Mouse (Mus musculus): ENCODE data around the gene Lhx3.
A peak's percentile ranks its signal among the peaks of the same experiment; 100 is the strongest.

Gene Lhx3

DNA sequence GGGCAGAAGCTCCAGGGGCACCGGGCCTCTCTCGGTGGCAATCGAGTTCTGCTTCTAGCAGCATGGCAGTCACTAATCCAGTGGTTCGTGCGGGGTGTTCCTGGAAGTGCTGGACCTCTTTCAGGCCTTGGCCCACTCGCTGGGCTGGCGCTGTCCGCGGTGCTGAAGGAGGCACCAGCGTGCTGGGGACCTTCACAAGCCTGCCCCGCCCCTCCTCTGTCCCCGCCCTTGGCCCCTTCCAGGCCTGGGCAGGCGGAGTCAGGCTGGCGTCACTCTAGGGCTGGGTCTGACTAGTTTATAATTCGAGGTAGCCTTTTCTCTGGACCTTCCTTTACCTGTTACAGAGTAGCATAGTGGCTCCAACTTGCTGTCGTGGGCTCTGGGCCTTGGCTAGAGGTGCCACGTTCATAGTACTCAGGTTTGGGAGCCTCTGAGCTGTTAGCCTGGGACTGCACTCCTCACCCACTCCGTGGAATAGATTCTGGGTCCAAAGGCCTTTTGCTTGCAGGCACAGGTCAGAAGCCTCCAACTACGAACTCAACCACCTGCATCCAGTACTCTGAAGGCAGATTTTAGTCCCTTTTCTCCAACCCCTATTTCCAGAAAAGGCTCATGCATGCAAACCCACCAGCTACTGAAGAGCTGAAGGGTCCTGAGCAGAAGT lies at the start of gene Lhx3:
Lhx3 (minus strand) TSS at position 164 of the 664 bp plus-strand sequence.
- DNase-seq (ENCODE audit: low read depth, low spot score) = peak; percentile 36

DNA sequence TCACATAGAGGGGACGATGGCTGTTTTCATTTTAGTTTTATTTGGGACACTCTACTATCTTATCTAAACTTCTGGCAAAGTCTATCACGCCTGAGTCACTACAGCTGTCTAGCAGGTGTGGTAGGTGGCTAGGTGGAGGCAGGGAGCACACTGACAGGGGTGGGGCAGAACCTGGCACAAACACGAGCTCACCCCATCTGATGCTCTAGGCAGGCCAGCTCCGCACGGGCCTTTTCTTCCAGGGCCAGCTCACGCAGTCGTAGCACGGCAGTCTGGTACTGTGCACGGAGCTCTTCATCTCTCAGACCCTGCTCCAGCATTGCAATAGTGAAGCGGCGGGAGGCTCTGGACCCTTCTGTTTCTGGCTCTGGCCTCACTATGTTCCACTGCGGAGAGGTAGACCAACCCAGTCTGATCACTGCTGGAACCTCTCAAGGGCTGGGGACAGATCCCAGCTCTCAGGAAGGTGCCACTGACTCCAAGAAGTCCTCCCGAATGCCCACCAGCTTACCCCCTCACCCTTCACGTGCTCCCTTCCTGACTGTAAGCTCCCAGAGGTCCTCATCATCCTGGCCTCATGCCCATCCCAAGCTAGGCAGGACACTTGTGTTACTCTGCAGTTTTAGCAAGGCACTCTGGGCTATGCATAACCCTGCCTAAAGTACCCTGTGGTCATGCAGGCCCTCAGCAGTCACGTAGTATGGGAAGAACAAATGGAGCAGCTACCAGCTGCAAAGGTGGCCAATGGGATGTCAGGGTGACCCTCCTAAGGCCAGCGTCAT lies 49.4 kb upstream of the Lhx3 start:
- no peak for DNase-seq (ENCODE audit: low read depth, low spot score)

DNA sequence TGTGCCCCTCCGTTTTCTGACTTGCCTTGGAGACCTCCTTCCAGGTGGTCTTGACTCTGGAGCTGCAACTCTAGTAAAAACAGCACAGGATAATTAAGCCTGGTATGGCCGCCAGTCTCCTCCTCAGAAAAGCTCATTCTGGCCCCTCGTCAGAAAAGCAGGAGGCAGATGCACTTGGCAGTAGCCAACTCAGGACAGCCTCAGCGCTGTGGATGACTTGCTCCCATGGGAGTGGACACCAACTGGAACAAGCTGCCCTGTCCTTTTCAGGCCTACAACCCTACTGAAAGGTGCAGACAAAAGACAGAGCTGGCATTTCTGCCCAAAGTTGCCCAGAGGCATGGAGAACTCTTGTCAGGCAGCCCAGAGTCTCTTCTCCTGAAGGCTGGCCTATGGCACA lies 46.7 kb upstream of the Lhx3 start:
- no peak for DNase-seq (ENCODE audit: low read depth, low spot score)

DNA sequence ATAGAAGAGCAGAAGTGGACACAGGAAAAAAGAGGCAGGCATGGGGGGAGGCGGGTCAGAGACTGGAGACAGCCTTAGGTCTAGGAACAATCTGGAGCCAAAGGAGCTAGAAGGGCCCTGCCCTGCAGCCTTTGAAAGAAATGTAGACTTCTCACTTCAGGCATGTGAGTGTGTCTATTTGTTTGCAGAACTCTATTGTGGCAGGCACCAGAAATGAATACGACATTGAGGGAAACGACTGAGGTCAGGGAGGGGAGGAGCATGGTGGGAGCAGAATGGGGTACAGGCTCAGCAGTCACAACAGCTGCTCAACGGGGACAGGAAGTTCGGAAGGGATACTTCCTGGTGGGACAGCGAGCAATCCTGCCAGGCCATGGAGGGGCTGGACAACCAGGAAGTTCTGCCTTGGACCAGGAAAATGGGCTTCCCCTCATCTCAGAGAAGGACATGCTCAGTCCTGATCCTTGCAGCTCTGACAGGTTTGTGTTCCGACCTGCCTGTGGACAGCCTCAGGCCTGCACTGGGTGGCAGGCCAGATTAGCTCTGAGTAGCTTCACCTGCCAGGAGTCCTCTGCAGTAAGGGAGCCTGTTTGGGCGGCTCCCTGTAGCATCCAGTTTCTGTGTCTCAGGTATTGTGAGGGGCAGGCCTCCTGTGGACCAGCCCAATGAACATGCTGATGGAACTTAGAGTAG lies 44.6 kb upstream of the Lhx3 start:
- no peak for DNase-seq (ENCODE audit: low read depth, low spot score)

DNA sequence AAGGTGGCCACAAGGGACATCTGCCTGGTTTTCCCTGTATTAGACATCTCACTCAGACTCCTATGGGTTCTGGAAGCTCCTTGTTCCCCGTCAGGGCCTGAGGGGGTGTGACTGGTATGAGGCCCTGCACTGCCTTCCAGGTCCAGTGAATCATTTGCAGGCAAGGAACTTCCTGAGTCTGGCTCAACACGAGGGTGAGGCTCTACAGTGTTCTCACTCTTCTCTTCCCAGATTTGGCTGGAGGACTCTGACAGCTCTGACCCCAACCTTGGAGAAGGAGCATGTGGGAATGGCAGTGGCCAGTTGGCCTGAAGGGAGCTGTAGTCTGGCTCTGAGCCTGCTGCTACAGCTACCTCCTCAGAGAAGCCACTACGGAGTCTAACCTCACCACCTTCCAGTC lies 39.4 kb upstream of the Lhx3 start:
- no peak for DNase-seq (ENCODE audit: low read depth, low spot score)

DNA sequence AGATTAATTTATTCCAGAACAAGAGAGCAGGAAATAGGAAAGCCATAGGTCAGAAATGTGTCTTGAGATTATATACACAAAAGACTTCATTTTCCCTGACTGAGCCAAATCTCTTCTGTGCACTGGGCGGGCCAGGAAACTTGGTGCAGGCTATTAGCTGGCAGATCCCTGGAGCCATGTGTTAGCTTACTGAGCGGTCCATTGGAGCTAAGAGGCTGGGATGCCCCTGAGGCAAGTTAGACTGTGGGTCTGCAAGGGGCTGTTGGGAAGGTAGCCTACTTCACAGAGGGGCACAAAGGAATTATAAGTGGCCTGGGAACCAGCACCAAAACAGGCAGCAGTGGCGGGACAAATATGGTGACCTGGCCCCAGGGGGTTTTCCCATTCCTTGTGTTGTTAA lies 32.8 kb upstream of the Lhx3 start:
- no peak for DNase-seq (ENCODE audit: low read depth, low spot score)

DNA sequence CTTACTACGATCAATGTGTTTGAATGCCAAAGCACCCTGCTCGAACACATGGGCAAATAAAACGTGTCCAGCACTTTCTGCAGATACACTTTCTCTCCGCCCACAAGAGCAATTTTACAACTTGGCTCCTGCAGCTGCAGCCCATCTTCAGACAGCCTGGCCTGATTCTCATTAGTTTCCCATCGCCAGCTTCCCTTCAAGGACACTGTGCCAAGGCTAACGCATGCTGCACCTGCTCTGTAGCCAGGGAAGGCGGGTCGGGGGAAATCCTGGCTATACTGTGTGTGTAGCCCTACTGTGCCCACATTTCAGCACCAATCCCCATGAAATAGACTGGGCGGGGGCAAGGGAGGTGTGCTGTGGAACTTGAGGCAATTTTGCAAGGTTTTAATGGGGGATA lies 32.2 kb upstream of the Lhx3 start:
- DNase-seq (ENCODE audit: low read depth, low spot score) = no peak

DNA sequence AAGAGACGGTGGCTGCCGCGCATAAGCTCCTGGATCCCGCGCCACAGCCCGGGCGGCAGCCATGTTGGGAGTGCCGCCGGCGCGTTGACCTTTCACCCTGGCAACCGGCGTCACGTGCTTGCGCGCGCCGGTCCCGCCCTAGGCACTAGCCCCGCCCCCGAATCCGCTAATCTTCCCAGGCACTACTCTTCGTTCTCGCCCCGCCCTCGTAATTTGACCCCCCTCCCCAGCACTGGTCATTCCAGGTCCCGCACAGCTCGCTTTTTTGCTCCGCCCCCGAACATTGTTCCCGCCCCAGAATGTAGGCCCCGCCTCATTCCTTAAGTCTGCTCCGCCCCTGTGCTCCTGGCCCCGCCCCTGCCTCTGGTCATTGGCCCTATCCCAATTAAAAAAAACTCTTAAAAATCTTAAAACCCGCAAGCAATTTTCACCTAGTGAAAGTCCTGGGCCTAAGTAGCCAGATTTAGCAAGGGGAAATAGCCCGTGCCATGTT lies 29.2 kb upstream of the Lhx3 start, which contains the start of gene Qsox2:
Qsox2 (minus strand) TSS at position 236 of the 493 bp plus-strand sequence.
- peak; percentile 93 for DNase-seq (ENCODE audit: low read depth, low spot score)

DNA sequence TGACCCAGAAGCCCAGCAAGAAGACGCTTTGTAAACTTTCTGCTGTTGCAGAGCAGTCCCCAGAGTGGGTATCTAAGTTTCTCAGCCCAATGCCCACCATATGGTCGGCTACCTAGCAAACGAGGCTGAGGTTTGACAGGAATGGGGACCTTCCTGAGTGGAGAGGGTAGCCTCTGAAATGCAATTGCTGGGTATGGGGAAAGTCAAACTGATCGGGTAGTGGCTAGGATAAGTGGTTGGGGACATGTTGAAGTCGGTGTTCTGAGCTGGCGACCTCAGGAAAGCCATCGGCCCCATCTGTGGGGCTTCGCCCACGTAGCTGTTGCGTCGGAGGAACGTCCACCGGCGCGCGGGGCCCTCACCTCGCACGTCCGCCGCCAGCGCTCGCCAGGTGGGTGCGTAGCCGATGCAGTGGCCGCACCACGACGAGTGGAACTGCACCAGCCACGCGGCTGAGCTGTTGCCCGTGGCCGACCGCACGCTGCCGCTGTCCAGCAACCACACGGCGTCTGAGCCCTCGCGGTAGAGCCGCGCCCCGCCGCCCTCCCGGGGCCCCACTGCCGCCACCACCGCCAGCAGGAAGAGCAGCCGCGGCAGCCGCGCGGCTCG lies 28.7 kb upstream of the Lhx3 start:
- DNase-seq (ENCODE audit: low read depth, low spot score) = no peak

DNA sequence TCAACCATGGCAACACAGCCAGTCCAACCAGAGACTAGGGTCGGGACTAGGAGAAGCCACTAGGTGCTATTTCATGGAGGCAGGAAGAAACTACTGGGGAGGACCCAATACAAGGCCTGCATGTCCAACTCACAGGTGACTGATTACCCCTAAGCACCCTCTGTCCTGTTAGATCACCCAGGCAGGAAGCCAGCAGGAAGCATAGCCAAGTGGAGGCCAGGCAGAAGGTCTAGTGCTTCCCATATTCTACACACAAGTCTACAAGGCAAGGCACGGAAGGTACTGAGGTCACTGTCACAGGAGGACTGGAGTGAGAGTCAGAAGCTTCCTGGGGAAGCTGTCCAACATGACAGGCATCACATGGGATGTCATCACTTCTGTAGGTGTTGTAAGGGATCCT lies 26.7 kb upstream of the Lhx3 start:
- DNase-seq (ENCODE audit: low read depth, low spot score) = no peak

DNA sequence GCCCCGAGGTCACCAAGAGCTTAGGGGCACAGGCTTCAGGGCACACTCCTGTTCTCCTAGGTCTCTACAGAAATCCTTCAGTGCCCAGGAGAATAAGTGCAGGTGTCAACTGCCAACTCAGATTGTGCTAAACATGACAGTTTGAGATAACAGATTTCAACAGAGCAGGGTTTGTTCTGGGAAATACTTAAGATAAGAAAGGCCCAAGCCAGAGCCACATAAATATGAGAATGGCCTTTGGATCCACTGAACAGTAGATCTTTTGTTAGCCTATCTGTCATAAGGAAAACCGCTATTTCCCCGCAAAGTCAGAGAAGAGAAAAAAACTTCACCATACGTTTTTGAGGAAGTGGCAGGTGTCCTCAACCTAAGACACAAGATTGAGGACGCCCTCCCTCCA lies 26.2 kb upstream of the Lhx3 start:
- no peak for DNase-seq (ENCODE audit: low read depth, low spot score)

DNA sequence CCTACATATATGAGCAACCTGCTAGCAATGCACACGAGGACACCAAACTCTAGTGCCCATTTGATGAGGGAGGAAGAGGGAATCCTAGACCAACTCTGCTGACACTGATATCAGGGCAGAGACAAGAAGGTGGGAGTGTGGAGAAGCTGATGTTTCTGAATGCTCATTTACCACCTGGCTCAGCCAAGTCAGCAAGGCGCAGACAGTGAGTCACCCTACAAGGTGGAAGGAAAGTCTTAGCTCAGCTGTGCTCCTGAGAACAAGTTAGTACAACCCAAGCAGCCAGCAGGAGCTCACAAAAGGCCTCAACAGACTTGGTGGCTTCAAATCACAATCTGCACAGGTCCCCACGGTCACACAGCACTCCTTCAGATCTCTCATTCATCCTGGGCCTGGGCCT lies 23.3 kb upstream of the Lhx3 start:
- DNase-seq (ENCODE audit: low read depth, low spot score) = no peak

DNA sequence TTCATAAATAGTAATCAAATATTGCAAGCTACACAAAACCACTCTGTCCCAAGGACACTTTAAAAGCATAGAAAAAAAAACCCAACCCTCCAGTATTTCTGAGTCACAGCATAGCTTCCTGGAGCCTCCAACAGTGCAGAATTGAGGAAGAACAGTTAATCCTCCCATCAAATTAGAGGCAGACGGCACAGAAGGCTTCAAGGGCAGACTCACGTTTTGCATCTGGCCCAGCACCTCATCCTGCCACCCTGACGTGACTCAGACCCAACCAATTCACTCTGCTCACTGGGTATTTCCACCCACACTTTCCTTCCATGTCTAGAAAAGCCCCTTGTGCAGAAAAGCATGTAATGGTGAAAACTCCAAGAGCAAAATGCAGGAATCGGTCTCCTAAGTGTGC lies 22.2 kb upstream of the Lhx3 start:
- DNase-seq (ENCODE audit: low read depth, low spot score) = no peak

DNA sequence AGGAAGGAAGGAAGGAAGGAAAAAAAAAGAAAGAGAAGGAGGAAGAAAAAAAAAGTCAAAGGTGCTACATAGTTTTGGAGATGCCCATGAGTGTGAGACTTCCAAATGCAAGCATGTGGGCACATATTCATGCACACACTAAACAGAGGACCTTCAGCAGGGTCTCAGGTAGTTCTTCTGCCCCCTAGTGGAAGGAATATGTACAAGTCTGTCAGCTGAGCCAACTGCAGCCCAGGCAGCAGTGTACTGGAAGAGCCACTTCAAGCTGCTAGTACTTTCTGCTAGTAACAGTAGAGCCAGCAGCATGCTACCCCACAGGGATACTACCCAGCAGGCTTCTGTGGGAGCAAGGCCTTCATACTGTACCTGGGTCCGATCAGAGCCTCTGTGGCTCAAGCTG lies 19.7 kb upstream of the Lhx3 start:
- no peak for DNase-seq (ENCODE audit: low read depth, low spot score)

DNA sequence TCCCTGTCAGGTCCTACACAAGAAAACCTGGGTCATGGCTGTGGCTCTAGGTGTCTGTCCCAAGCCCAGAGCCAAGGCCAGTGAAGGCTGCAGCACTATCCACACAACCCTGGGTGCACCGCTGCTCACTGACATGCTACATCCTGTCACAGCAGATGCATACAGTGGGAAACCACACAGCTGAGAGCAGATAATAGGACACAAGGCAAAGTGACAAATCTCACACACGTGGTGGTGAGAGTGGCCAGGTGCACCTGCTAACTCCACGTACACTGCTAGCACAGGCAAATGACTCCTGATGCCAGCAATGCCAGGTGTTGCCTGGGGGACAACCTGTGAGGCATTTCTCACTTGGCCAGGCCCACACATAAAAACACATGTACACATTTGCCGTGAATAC lies 17.2 kb upstream of the Lhx3 start:
- no peak for DNase-seq (ENCODE audit: low read depth, low spot score)

DNA sequence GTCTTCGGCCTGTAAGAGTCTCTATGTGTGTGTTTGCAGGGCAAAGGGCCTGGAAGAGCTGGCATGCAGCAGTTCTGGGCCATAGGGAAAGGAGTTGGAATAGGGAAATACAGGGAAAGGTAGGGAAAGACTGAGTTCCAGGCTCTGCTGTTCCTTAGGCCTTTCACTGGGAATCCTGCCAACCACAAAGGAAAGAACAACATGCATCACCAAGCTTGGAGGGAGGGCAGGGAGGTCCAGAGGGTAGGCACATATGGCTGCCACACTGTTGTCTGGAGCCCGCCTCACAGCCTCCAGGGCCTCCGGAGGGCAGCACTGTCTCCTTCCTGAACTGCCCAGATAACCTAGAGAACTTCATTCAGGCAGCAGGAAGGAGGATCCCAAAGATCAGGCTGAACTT lies 15.9 kb upstream of the Lhx3 start:
- no peak for DNase-seq (ENCODE audit: low read depth, low spot score)

DNA sequence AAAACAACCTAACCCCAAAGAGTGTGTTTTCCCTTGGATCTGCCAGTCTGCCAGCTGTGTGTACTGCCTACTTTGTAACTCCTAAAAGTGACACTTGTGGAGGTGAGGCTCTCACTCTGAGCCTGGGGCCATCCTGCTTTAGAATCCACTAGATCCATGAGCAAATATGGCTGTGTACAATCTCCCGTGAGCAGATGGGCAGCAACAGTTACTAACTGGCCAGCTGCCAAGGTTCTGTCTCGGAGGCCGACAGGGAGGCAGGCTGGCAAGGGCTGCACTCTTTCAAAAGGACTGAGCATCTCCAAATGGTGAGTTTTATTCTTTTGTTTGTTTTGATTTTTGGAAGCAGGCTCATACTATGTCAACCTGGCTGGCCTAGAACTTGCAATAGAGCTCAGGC lies 6.4 kb upstream of the Lhx3 start:
- no peak for DNase-seq (ENCODE audit: low read depth, low spot score)

DNA sequence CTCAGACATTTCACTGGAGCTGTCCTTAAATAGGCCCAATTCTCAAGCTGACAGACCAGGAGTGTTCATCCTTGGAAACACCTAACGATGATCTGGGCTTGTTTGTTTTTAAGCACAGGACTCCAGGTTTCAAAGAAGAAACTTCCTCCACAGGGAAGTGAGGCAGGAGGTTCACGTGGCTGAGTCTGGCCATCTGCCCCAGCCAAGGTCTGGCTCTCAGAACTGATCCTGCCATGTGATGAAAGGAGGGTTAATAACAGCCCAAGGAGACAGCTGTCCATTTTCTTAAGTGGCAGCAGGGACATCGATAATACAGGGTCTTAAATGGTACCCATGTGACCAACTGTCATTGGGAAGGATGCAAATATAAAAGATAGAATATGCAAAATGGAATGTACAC lies 1.5 kb upstream of the Lhx3 start:
- no peak for DNase-seq (ENCODE audit: low read depth, low spot score)

DNA sequence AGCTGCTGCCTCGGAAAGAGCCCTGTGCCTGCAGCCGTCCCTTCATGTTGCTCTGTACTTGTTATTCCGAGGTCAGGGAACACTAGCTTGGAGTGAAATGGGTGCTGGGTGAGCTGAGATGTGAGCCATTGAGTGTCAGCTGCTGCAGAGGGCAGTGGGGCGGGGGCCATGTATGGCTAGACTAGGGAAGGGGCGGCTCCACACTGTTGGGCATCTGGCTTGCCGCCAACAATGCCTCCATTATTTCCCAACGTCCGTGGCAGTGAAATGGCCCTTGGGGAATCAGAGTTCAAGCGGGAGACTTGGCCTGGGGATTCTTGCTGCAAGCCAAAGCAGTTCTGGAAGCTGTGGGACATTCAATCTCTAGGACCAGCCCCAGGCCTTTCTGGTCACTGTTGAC lies 530 bp downstream of the Lhx3 start:
- no peak for DNase-seq (ENCODE audit: low read depth, low spot score)

DNA sequence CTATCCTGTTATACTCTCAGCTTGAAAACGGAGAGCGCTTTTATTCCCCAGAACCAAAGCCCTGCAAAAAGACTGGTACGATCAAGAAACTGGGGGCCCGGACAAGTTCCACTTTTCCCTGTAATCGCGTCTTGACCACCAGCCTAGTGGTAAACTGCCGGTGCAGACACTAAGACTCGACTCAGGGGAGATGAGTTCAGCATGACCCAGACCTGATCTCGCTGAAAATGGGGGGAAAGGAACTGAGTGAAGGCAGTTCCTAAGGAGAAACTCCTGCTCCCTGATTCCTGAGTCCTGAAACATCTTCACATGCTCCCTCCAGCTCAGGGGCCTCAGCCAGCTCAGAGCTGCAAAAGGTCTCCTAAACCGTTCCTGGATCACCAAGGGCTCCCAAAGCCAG lies 2.3 kb downstream of the Lhx3 start:
- no peak for DNase-seq (ENCODE audit: low read depth, low spot score)

DNA sequence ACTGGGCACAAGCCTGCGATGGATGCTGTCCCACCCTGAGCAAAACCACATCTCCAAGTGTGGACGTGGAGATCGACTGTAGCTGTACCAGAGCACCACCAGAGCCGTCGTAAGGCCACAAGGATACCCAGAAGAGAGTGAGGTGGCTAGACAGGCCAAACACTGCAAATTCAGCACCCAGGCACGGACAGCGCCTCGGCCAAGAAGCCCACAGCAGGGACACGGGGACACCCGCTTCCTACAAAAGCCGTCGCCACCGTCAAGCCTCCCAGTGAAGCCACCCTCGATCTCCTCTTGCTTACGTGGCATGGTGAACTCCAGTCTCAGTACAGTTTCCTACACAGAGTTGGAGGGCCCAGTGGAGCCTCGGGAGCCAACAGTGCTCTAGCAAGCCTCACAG lies 3.0 kb downstream of the Lhx3 start:
- no peak for DNase-seq (ENCODE audit: low read depth, low spot score)

DNA sequence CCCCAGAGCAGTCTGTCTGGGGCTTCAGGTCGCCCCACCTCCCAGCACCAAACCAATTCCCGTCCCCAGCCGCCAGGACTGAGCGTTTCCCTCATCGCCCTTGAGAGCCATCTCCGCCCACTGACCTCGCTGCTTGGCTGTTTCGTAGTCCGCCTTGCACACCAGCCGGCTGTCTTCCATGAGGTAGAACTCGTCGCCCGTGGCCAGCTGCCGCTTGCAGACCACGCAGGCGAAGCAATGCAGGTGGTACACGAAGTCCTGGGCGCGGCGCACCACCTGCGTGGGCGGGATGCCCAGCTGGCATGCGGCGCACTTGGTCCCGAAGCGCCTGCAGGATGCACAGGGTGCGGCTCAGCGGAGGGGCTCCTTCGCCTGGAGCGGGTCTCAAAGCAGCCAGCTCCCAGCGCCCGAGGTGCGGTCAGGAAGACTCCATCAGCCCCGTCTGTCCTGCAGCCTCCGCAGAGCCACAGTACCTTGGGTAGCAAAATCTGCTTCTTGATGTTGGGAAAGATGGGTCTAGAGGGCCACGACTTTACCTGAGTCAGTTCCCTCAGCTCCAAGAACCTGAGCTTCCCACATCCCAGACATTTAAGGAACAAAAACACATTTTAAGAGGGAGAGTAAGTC lies 5.1 kb downstream of the Lhx3 start:
- DNase-seq (ENCODE audit: low read depth, low spot score) = no peak

Data from WW6 (cell line).